In the genomic region with DNA sequence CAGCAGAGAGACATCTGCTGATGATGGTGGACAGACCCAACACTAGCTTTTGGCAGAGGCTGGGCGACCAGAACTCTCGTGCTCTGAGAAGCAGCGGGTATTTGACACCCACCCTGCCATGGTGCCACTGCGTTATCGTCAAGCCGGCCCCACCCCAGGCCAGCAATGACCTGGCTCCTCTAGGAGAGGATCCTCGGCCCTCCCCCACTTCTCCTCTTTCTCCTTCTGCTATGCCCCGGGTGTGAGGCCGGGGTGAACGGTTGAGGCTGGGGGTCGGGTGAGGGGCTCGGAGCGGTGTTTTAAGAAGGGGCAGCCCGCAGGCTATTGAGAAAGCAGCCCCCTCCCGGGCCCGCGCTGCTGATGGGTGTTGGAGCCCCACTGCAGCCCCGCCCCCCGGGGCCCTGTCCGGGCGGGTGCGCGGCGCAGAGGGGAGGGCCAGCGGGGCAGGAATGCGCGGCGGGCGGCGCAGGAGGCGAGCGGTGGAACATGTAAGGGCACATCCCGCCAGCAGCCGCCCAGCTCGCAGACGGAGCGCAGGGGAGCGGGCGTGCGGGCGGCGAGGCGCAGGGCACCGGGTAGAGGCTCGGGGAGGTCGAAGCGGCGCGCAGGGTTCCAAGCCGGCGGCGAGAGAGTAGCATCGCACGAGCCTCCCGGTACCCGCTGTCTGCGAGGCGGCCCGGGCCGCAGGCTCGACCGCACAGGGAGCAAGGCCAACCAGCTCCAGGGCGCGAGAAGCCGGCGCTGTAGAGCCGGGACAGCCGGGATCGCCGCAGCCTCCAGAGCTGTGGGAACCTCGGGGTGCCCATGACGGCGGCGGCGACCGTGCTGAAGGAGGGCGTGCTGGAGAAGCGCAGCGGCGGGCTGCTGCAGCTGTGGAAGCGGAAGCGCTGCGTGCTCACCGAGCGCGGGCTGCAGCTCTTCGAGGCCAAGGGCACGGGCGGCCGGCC, we compare ENCODE assay signal across 7 mouse cellular contexts. TPM values are rescaled to one million over a fixed set of nuclear protein-coding genes. Genes with fewer than 3 reads are reported as not detected.
DNase-seq lines count a peak whose midpoint lies in the region; ATAC-seq lines count a peak whose summit lies in the region.

Gene Phlda3, plus strand, starts transcription at position 475 of the 947 bp plus-strand sequence.

- peak; percentile 93 for DNase-seq in ZHBTc4 (ENCODE audit: low read depth, low spot score)
- peak; percentile 37 to 54 for DNase-seq in cerebellum, postnatal 4 days (ENCODE audit: low spot score in 2 of 2)
- peak; percentile 87 for DNase-seq in gastrocnemius, postnatal 25 days
- DNase-seq in left cerebral cortex, postnatal 36 days (ENCODE audit: low spot score in 2 of 2): peak; percentile 53 to 71
- peak; percentile 77 for DNase-seq in mesoderm, embryonic 11.5 days (ENCODE audit: low read depth, low spot score)
- DNase-seq in spleen, adult 12 weeks (ENCODE audit: low spot score): peak; percentile 69

- ATAC-seq in inflammation-experienced regulatory T-cells, adult 6 months: peak; percentile 82

- intact Hi-C loops in left cerebral cortex, postnatal 36 days (cut with DNase I): no loop called here

RNA-seq across cellular contexts. Expression of gene Phlda3, which starts in this region (rescaled TPM):
- total RNA-seq in gastrocnemius, postnatal 25 days (2021): 100 to 1,000 TPM in 1 of 2 experiments, 10 to 100 TPM in 1; 56.9 to 161 TPM
- 1 to 10 TPM in 1 of 3 experiments, under 1 TPM in 1, not detected in 1; 0.94 to 7.2 TPM for polyA plus RNA-seq in inflammation-experienced regulatory T-cells, adult 6 months (2017; shearing (Covaris generic))
- total RNA-seq in left cerebral cortex, postnatal 36 days (2021): 10 to 100 TPM; 18.2 to 28.8 TPM

Comparison
In these comparisons a context has a peak if more than half of its experiments do, and no peak if none do; other contexts are left out.
1. Peak in every context shown above with its lines: DNase-seq and ATAC-seq.